30 mouse cellular contexts compared by ENCODE assay signal in the genomic region with DNA sequence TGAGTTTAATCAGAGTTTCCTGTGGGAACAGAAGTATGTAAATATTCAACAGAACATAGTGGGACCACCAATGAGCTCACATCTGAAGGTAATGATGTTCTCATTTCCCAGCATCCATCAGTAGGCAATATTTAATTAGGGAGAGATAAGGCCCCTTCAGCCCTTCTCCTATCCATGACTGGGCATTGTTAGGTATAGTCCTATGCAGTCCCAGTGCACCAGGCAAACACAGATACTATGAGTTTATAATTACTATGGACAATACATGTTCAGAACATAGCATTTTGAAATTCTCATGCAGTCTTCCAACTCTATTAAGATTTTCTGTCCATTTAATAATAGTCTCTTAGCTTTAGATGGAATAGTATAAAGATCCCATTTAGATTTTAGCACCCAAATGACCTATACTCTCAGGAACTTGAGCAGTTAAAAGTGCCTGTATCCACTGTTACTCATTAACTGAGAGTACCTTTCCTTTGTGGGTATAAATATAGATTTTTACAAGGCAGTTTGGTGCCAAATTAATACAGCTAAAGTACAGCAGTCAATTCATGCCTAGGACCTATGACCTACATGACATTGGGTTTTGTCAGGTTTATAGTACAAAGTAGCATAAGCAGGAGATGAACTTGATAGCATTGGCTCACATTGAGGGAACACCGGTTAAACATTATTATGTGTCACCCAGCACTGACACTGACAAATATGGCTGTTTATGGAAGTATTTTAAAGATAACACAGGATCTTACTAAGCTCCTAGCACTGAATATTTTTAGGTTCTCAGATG. TPM values are rescaled to one million over a fixed set of nuclear protein-coding genes. Genes with fewer than 3 reads are reported as not detected.
DNase-seq lines count a peak whose midpoint lies in the region; ATAC-seq and TF ChIP-seq lines count a peak whose summit lies in the region.
"Had no signal": no experiment of that assay in that cellular context is flagged by ENCODE, and none has a peak within 500 bp of the region (broad histone marks: within the 10 kb centered on the region; RNA-seq: fewer than 3 reads in every experiment).

No protein-coding gene starts in this region.

- no peaks in the 10 kb centered on the region for H3K27me3 ChIP-seq in kidney, embryonic 16.5 days (ENCODE audit: insufficient read depth, low read length)
- no peaks in the 10 kb centered on the region for H3K27me3 ChIP-seq in kidney, postnatal 0 days (ENCODE audit: insufficient read depth, low read length)
- H3K27me3 ChIP-seq in kidney, embryonic 15.5 days, result no peaks in the 10 kb centered on the region
- no peaks in the 10 kb centered on the region for H3K27me3 ChIP-seq in liver, embryonic 16.5 days (ENCODE audit: control insufficient read depth, insufficient read depth, low read depth, low read length)
- H3K27me3 ChIP-seq in intestine, postnatal 0 days (replicated peaks; ENCODE audit: control insufficient read depth, insufficient read depth, low read length), result no peaks in the 10 kb centered on the region
- H3K27me3 ChIP-seq: forebrain, embryonic 13.5 days; hindbrain, embryonic 12.5 days had no signal

- H3K4me1 ChIP-seq in kidney, embryonic 16.5 days (ENCODE audit: insufficient read depth, low read length), result no peaks in the 10 kb centered on the region
- no peaks in the 10 kb centered on the region for H3K4me1 ChIP-seq in kidney, postnatal 0 days (replicated peaks; ENCODE audit: insufficient read depth, low read length)
- H3K4me1 ChIP-seq in kidney, embryonic 15.5 days, result no peaks in the 10 kb centered on the region
- no peaks in the 10 kb centered on the region for H3K4me1 ChIP-seq in liver, embryonic 16.5 days (ENCODE audit: control insufficient read depth, low read depth, low read length)
- H3K4me1 ChIP-seq in intestine, postnatal 0 days (replicated peaks; ENCODE audit: control insufficient read depth, insufficient read depth, low read length), result no peaks in the 10 kb centered on the region
- H3K4me1 ChIP-seq: forebrain, embryonic 10.5 days; forebrain, embryonic 13.5 days; hindbrain, embryonic 12.5 days had no signal

- H3K36me3 ChIP-seq in kidney, embryonic 16.5 days (ENCODE audit: insufficient read depth, low read length), result no peaks in the 10 kb centered on the region
- H3K36me3 ChIP-seq in kidney, postnatal 0 days (ENCODE audit: insufficient read depth, low read length), result no peaks in the 10 kb centered on the region
- no peaks in the 10 kb centered on the region for H3K36me3 ChIP-seq in kidney, embryonic 15.5 days
- H3K36me3 ChIP-seq in liver, embryonic 16.5 days (ENCODE audit: control insufficient read depth, insufficient read depth), result no peaks in the 10 kb centered on the region
- no peaks in the 10 kb centered on the region for H3K36me3 ChIP-seq in intestine, postnatal 0 days (ENCODE audit: control insufficient read depth, insufficient read depth)
- H3K36me3 ChIP-seq: forebrain, embryonic 10.5 days; hindbrain, embryonic 12.5 days had no signal

- TF ChIP-seq CTCF in kidney, postnatal 0 days (IDR thresholded peaks at IDR 0.05; ENCODE audit: low read depth), result no peak
- TF ChIP-seq CTCF in intestine, postnatal 0 days (IDR thresholded peaks at IDR 0.05; ENCODE audit: low read depth), result no peak

- no peaks in the 10 kb centered on the region for H3K9me3 ChIP-seq in kidney, embryonic 16.5 days (ENCODE audit: low read length)
- H3K9me3 ChIP-seq in kidney, postnatal 0 days (replicated peaks; ENCODE audit: low read length), result no peaks in the 10 kb centered on the region
- H3K9me3 ChIP-seq in kidney, embryonic 15.5 days (replicated peaks), result no peaks in the 10 kb centered on the region
- no peaks in the 10 kb centered on the region for H3K9me3 ChIP-seq in liver, embryonic 16.5 days (replicated peaks; ENCODE audit: control insufficient read depth, low read length)
- H3K9me3 ChIP-seq in intestine, postnatal 0 days (ENCODE audit: control insufficient read depth), result no peaks in the 10 kb centered on the region
- H3K9me3 ChIP-seq: forebrain, embryonic 10.5 days; forebrain, embryonic 13.5 days; hindbrain, embryonic 12.5 days had no signal

- no peak overlapping the region for H3K4me3 ChIP-seq in kidney, embryonic 16.5 days (ENCODE audit: low read length)
- no peak overlapping the region for H3K4me3 ChIP-seq in kidney, postnatal 0 days (replicated peaks; ENCODE audit: low read depth, low read length)
- no peak overlapping the region for H3K4me3 ChIP-seq in kidney, embryonic 15.5 days (replicated peaks)
- no peak overlapping the region for H3K4me3 ChIP-seq in liver, embryonic 16.5 days (ENCODE audit: low read depth, low read length)
- H3K4me3 ChIP-seq in intestine, postnatal 0 days (ENCODE audit: low read depth, low read length), result no peak overlapping the region
- H3K4me3 ChIP-seq: forebrain, embryonic 10.5 days; forebrain, embryonic 13.5 days; hindbrain, embryonic 12.5 days had no signal

- no peak for ATAC-seq in kidney, embryonic 16.5 days (ENCODE audit: low FRiP score, low TSS enrichment)
- ATAC-seq in kidney, postnatal 0 days (replicated peaks; ENCODE audit: low FRiP score, low read depth), result peak; percentile 25; the same call in 1 of the 2 replicates
- no peak for ATAC-seq in kidney, embryonic 15.5 days (replicated peaks; ENCODE audit: low FRiP score)
- peak; percentile 53; the same call in 1 of the 2 replicates for ATAC-seq in liver, embryonic 16.5 days (ENCODE audit: low read depth)
- peak; percentile 88 for ATAC-seq in intestine, postnatal 0 days
- ATAC-seq: activated CD4-positive, CD25-positive, alpha-beta regulatory T cell, adult 4 months; forebrain, embryonic 13.5 days; forebrain, embryonic 16.5 days had no signal

- no peak overlapping the region for H3K9ac ChIP-seq in kidney, embryonic 16.5 days (replicated peaks; ENCODE audit: low read length)
- no peak overlapping the region for H3K9ac ChIP-seq in kidney, postnatal 0 days (ENCODE audit: low read depth, low read length)
- no peak overlapping the region for H3K9ac ChIP-seq in kidney, embryonic 15.5 days
- no peak overlapping the region for H3K9ac ChIP-seq in liver, embryonic 16.5 days (ENCODE audit: low read depth, low read length)
- H3K9ac ChIP-seq in intestine, postnatal 0 days (ENCODE audit: low read depth, low read length), result no peak overlapping the region
- H3K9ac ChIP-seq: forebrain, embryonic 13.5 days; hindbrain, embryonic 12.5 days had no signal

- 58% methylated on average over 1 of the region's 1 CpGs for WGBS in kidney, embryonic 16.5 days
- 59% methylated on average over 1 of the region's 1 CpGs for WGBS in kidney, postnatal 0 days
- WGBS in kidney, embryonic 15.5 days, result 79% methylated on average over 1 of the region's 1 CpGs
- WGBS in liver, embryonic 16.5 days (ENCODE audit: insufficient replicate concordance), result 69% methylated on average over 1 of the region's 1 CpGs
- 37% methylated on average over 1 of the region's 1 CpGs for WGBS in intestine, postnatal 0 days

- H3K27ac ChIP-seq in kidney, embryonic 16.5 days (ENCODE audit: low read length), result no peak overlapping the region
- H3K27ac ChIP-seq in kidney, postnatal 0 days, result no peak overlapping the region
- no peak overlapping the region for H3K27ac ChIP-seq in kidney, embryonic 15.5 days
- no peak overlapping the region for H3K27ac ChIP-seq in liver, embryonic 16.5 days (ENCODE audit: low read length)
- H3K27ac ChIP-seq in intestine, postnatal 0 days (ENCODE audit: low read depth, low read length), result no peak overlapping the region
- H3K27ac ChIP-seq: forebrain, embryonic 10.5 days; forebrain, embryonic 13.5 days; hindbrain, embryonic 12.5 days had no signal

- DNase-seq in kidney, adult 11 months, result peak; percentile 4
- DNase-seq in kidney, postnatal 0 days (ENCODE audit: low spot score), result no peak
- no peak for DNase-seq in liver
- DNase-seq in gastrocnemius, postnatal 4 days (ENCODE audit: low spot score in 2 of 2), result no peak
- DNase-seq: adrenal gland, adult 8-10 months; adrenal gland, postnatal 25 days; cerebellum, adult 18-20 months; cerebellum, adult 9-10 months; cerebellum, postnatal 14 days; gastrocnemius, postnatal 10 days; gastrocnemius, postnatal 36 days; heart, adult 11 months had no signal

- H3K4me2 ChIP-seq in kidney, embryonic 16.5 days (replicated peaks; ENCODE audit: low read depth, low read length), result no peak overlapping the region
- H3K4me2 ChIP-seq in kidney, postnatal 0 days (ENCODE audit: low read length), result no peak overlapping the region
- H3K4me2 ChIP-seq in kidney, embryonic 15.5 days, result no peak overlapping the region
- no peak overlapping the region for H3K4me2 ChIP-seq in liver, embryonic 16.5 days (ENCODE audit: low read depth, low read length)
- no peak overlapping the region for H3K4me2 ChIP-seq in intestine, postnatal 0 days (replicated peaks; ENCODE audit: low read depth)
- H3K4me2 ChIP-seq: forebrain, embryonic 13.5 days; heart, embryonic 11.5 days; hindbrain, embryonic 12.5 days had no signal

RNA-seq across cellular contexts. Expression of a gene that starts 0.9 kb away (rescaled TPM):
- polyA plus RNA-seq in kidney, embryonic 16.5 days (2015; fragmentation: Nextera tagmentation; extraction: Ambion mirVana), result 19.8 and 28.2 TPM in 2 replicates
- 72.7 and 90.7 TPM in 2 replicates for polyA plus RNA-seq in kidney, postnatal 0 days (2015; fragmentation: Nextera tagmentation; extraction: Ambion mirVana)
- polyA plus RNA-seq in kidney, embryonic 15.5 days (2015; fragmentation: Nextera tagmentation; extraction: Ambion mirVana), result 7.8 and 9.2 TPM in 2 replicates
- polyA plus RNA-seq in liver, embryonic 16.5 days (2015; fragmentation: Nextera tagmentation; extraction: Ambion mirVana), result 0.52 and 0.69 TPM in 2 replicates
- 0.20 TPM in 1 of 2 replicates, not detected in the other for polyA plus RNA-seq in intestine, postnatal 0 days (2015; fragmentation: Nextera tagmentation; extraction: Ambion mirVana)
- under 1 TPM in 1 of 2 experiments, not detected in 1; 0.29 TPM for total RNA-seq in gastrocnemius, postnatal 4 days (2021)
- total RNA-seq: adrenal gland, postnatal 25 days; ES-E14; gastrocnemius, postnatal 36 days; heart, adult 8-10 months; heart, postnatal 25 days; hematopoietic stem cell, adult 5-6 weeks had no signal
- polyA plus RNA-seq: activated CD4-positive, CD25-positive, alpha-beta regulatory T cell, adult 4 months; embryonic facial prominence, embryonic 11.5 days; embryonic facial prominence, embryonic 14.5 days; forebrain, embryonic 10.5 days; forebrain, embryonic 13.5 days; forebrain, embryonic 16.5 days; heart, embryonic 11.5 days; heart, embryonic 14.5 days; heart, postnatal 0 days; hindbrain, embryonic 12.5 days had no signal

Comparison
In these comparisons a context has a peak if more than half of its experiments do, and no peak if none do; other contexts are left out.
1. ATAC-seq: peak in kidney, postnatal 0 days (single experiment), liver, embryonic 16.5 days (single experiment) and intestine, postnatal 0 days (single experiment); none in kidney, embryonic 16.5 days (single experiment) and kidney, embryonic 15.5 days (single experiment).